10 mouse cellular contexts compared by ENCODE assay signal in genomic region chr11:68339331-68339730, GRCm38 (mm10).
"Had no signal": no experiment of that assay in that cellular context is flagged by ENCODE, and none has a peak within 500 bp of the region (broad histone marks: within the 10 kb centered on the region; RNA-seq: fewer than 3 reads in every experiment).

No protein-coding gene starts in this region.

- DNase-seq: lung, adult 2 months; lung, postnatal 14 days; lung, postnatal 36 days; right cerebral cortex, postnatal 14 days; thymus, adult 2 months; thymus, postnatal 25 days; thymus, postnatal 4 days had no signal

- ATAC-seq: lung, postnatal 0 days; midbrain, embryonic 13.5 days; midbrain, embryonic 15.5 days had no signal
